Mouse (Mus musculus): ENCODE results near the gene Ctrc. TPM values are rescaled to one million over a fixed set of nuclear protein-coding genes. Genes with fewer than 3 reads are reported as not detected.

Gene Ctrc
- polyA plus RNA-seq, 1 experiment from 2014 or later: not detected

- Histone ChIP-seq H3K27me3 (replicated peaks) (no peaks in the 10 kb centered on the region), H3K27ac (no peak overlapping the region), H3K4me1 (peaks cover 27% of the 10 kb centered on the region), H3K36me3 (peaks cover 89% of the 10 kb centered on the region), H3K4me2 (no peak overlapping the region), H3K4me3 (no peak overlapping the region), H3K9me3 (replicated peaks) (no peaks in the 10 kb centered on the region), H3K9ac (no peak overlapping the region)
- 81% methylated on average over 5 of the region's 5 CpGs for WGBS (ENCODE audit: insufficient replicate concordance)
- no peak for ATAC-seq
Measured at GRCm38 (mm10) chr4:141865006-141865405, 18.8 kb upstream of the Ctrc start.

GRCm38 (mm10) chr4:141864506-141864905 lies 18.3 kb upstream of the Ctrc start:
- Histone ChIP-seq H3K27ac (no peak overlapping the region), H3K36me3 (peaks cover 90% of the 10 kb centered on the region), H3K4me1 (peaks cover 22% of the 10 kb centered on the region), H3K27me3 (replicated peaks) (no peaks in the 10 kb centered on the region), H3K4me2 (no peak overlapping the region), H3K4me3 (no peak overlapping the region), H3K9me3 (replicated peaks) (no peaks in the 10 kb centered on the region), H3K9ac (no peak overlapping the region)
- no peak for ATAC-seq
- 84% methylated on average over 8 of the region's 8 CpGs for WGBS (ENCODE audit: insufficient replicate concordance)

- 83% methylated on average over 7 of the region's 7 CpGs for WGBS (ENCODE audit: insufficient replicate concordance)
- Histone ChIP-seq H3K36me3 (peaks cover 90% of the 10 kb centered on the region), H3K9ac (no peak overlapping the region), H3K27ac (no peak overlapping the region), H3K4me2 (no peak overlapping the region), H3K9me3 (replicated peaks) (no peaks in the 10 kb centered on the region), H3K27me3 (replicated peaks) (no peaks in the 10 kb centered on the region), H3K4me3 (no peak overlapping the region), H3K4me1 (peaks cover 17% of the 10 kb centered on the region)
- no peak for ATAC-seq
Measured at GRCm38 (mm10) chr4:141863726-141864280, 17.6 kb upstream of the Ctrc start.

- Histone ChIP-seq H3K27ac (no peak overlapping the region), H3K27me3 (replicated peaks) (no peaks in the 10 kb centered on the region), H3K4me1 (peaks cover 17% of the 10 kb centered on the region), H3K36me3 (peaks cover 89% of the 10 kb centered on the region), H3K4me2 (no peak overlapping the region), H3K9ac (no peak overlapping the region), H3K9me3 (replicated peaks) (no peaks in the 10 kb centered on the region), H3K4me3 (no peak overlapping the region)
- ATAC-seq: no peak
- 87% methylated on average over 5 of the region's 5 CpGs for WGBS (ENCODE audit: insufficient replicate concordance)
Measured at GRCm38 (mm10) chr4:141862867-141863266, 16.7 kb upstream of the Ctrc start.

GRCm38 (mm10) chr4:141861591-141862295 lies 15.6 kb upstream of the Ctrc start:
- no peak overlapping the region for H3K4me2 ChIP-seq
- H3K36me3 ChIP-seq: peaks cover 87% of the 10 kb centered on the region
- H3K9me3 ChIP-seq (replicated peaks): no peaks in the 10 kb centered on the region
- no peak for ATAC-seq
- no peak overlapping the region for H3K4me3 ChIP-seq
- 0 out of 2 replicates have a peak overlapping the region, but pooled peaks have one; percentile 4 for H3K27ac ChIP-seq
- H3K4me1 ChIP-seq: peaks cover 9% of the 10 kb centered on the region
- H3K27me3 ChIP-seq (replicated peaks): no peaks in the 10 kb centered on the region
- H3K9ac ChIP-seq: no peak overlapping the region
- 71% methylated on average over 17 of the region's 17 CpGs for WGBS (ENCODE audit: insufficient replicate concordance)

- Histone ChIP-seq H3K27ac (no peak overlapping the region), H3K4me2 (no peak overlapping the region), H3K4me1 (peaks cover 4% of the 10 kb centered on the region; the same call in 1 of the 2 replicates), H3K36me3 (peaks cover 74% of the 10 kb centered on the region), H3K9ac (no peak overlapping the region), H3K9me3 (replicated peaks) (no peaks in the 10 kb centered on the region), H3K27me3 (replicated peaks) (no peaks in the 10 kb centered on the region), H3K4me3 (no peak overlapping the region)
- no peak for ATAC-seq
- 72% methylated on average over 19 of the region's 19 CpGs for WGBS (ENCODE audit: insufficient replicate concordance)
Measured at GRCm38 (mm10) chr4:141860246-141860841, 14.2 kb upstream of the Ctrc start.

- WGBS (ENCODE audit: insufficient replicate concordance): 94% methylated on average over 14 of the region's 14 CpGs
- H3K36me3 ChIP-seq: peaks cover 65% of the 10 kb centered on the region
- no peak for ATAC-seq
- no peak overlapping the region for H3K4me3 ChIP-seq
- H3K27ac ChIP-seq: no peak overlapping the region
- H3K4me1 ChIP-seq: peaks cover 4% of the 10 kb centered on the region; the same call in 1 of the 2 replicates
- no peak overlapping the region for H3K4me2 ChIP-seq
- no peaks in the 10 kb centered on the region for H3K27me3 ChIP-seq (replicated peaks)
- no peak overlapping the region for H3K9ac ChIP-seq
- no peaks in the 10 kb centered on the region for H3K9me3 ChIP-seq (replicated peaks)
Measured at GRCm38 (mm10) chr4:141859351-141859750, 13.2 kb upstream of the Ctrc start.

GRCm38 (mm10) chr4:141858501-141858900 lies 12.3 kb upstream of the Ctrc start:
- H3K27ac ChIP-seq: no peak overlapping the region
- no peak for ATAC-seq
- 90% methylated on average over 20 of the region's 20 CpGs for WGBS (ENCODE audit: insufficient replicate concordance)
- no peaks in the 10 kb centered on the region for H3K9me3 ChIP-seq (replicated peaks)
- peaks cover 56% of the 10 kb centered on the region for H3K36me3 ChIP-seq
- H3K9ac ChIP-seq: no peak overlapping the region
- H3K27me3 ChIP-seq (replicated peaks): no peaks in the 10 kb centered on the region
- no peak overlapping the region for H3K4me3 ChIP-seq
- H3K4me2 ChIP-seq: no peak overlapping the region
- no peaks in the 10 kb centered on the region for H3K4me1 ChIP-seq

GRCm38 (mm10) chr4:141857422-141857930 lies 11.3 kb upstream of the Ctrc start:
- Histone ChIP-seq H3K4me2 (no peak overlapping the region), H3K4me3 (no peak overlapping the region), H3K27me3 (replicated peaks) (no peaks in the 10 kb centered on the region), H3K36me3 (peaks cover 47% of the 10 kb centered on the region), H3K9ac (no peak overlapping the region), H3K9me3 (replicated peaks) (no peaks in the 10 kb centered on the region), H3K4me1 (no peaks in the 10 kb centered on the region), H3K27ac (no peak overlapping the region)
- peak; percentile 48 for ATAC-seq
- WGBS (ENCODE audit: insufficient replicate concordance): 21% methylated on average over 10 of the region's 10 CpGs

- Histone ChIP-seq H3K27ac (no peak overlapping the region), H3K9ac (no peak overlapping the region), H3K4me2 (no peak overlapping the region), H3K4me1 (no peaks in the 10 kb centered on the region), H3K36me3 (peaks cover 7% of the 10 kb centered on the region), H3K27me3 (replicated peaks) (no peaks in the 10 kb centered on the region), H3K9me3 (replicated peaks) (no peaks in the 10 kb centered on the region), H3K4me3 (no peak overlapping the region)
- no peak for ATAC-seq
- WGBS (ENCODE audit: insufficient replicate concordance): 65% methylated on average over 9 of the region's 9 CpGs
Measured at GRCm38 (mm10) chr4:141853437-141853836, 7.3 kb upstream of the Ctrc start.

- no peak overlapping the region for H3K27ac ChIP-seq
- WGBS (ENCODE audit: insufficient replicate concordance): 36% methylated on average over 5 of the region's 5 CpGs
- H3K36me3 ChIP-seq: no peaks in the 10 kb centered on the region
Measured at GRCm38 (mm10) chr4:141834536-141835095, 11.5 kb downstream of the Ctrc start.

GRCm38 (mm10) chr4:141833911-141834310 lies 12.2 kb downstream of the Ctrc start:
- H3K36me3 ChIP-seq: no peaks in the 10 kb centered on the region
- no peak for ATAC-seq
- no peak overlapping the region for H3K4me2 ChIP-seq
- H3K4me1 ChIP-seq: no peaks in the 10 kb centered on the region
- 28% methylated on average over 1 of the region's 1 CpGs for WGBS (ENCODE audit: insufficient replicate concordance)
- no peaks in the 10 kb centered on the region for H3K9me3 ChIP-seq (replicated peaks)
- H3K4me3 ChIP-seq: no peak overlapping the region
- no peak overlapping the region for H3K27ac ChIP-seq
- H3K9ac ChIP-seq: no peak overlapping the region
- H3K27me3 ChIP-seq (replicated peaks): peaks cover 16% of the 10 kb centered on the region; the same call in 1 of the 2 replicates

More at GRCm38 (mm10) chr4:141834536-141835095, 11.5 kb downstream of the Ctrc start:
- H3K9me3 ChIP-seq (replicated peaks): no peaks in the 10 kb centered on the region
- peaks cover 16% of the 10 kb centered on the region; the same call in 1 of the 2 replicates for H3K27me3 ChIP-seq (replicated peaks)
- H3K4me2 ChIP-seq: no peak overlapping the region
- H3K4me1 ChIP-seq: no peaks in the 10 kb centered on the region
- H3K4me3 ChIP-seq: no peak overlapping the region
- no peak for ATAC-seq
- H3K9ac ChIP-seq: no peak overlapping the region

Data from liver, embryonic 12.5 days (tissue).